Mouse (Mus musculus) 416B (cell line): ENCODE measurements around the gene Lyst.
"Not testable (repeated sequence)": the region's sequence is repeated elsewhere in the genome, so short reads cannot be mapped to it uniquely, and the experiment has no call there.

Experiments
- DNase-seq: peaks from one replicate; pipeline ENCODE4 v3.0.0; 2011; ENCODE audit warnings: low read depth

Lyst gene

GRCm38 (mm10) chr13:13635224-13635623 lies 45.0 kb downstream of the Lyst start:
- no peak for DNase-seq

GRCm38 (mm10) chr13:13637577-13637976 lies 47.4 kb downstream of the Lyst start:
- DNase-seq = peak; percentile 62

- no peak for DNase-seq
Measured at GRCm38 (mm10) chr13:13637981-13638380, 47.8 kb downstream of the Lyst start.

- no peak for DNase-seq
Measured at GRCm38 (mm10) chr13:13638725-13639124, 48.5 kb downstream of the Lyst start.

GRCm38 (mm10) chr13:13647296-13647695 lies 57.1 kb downstream of the Lyst start:
- no peak for DNase-seq

GRCm38 (mm10) chr13:13655453-13655852 lies 65.3 kb downstream of the Lyst start:
- DNase-seq = no peak

- DNase-seq = peak; percentile 67
Measured at GRCm38 (mm10) chr13:13666103-13666502, 75.9 kb downstream of the Lyst start.

- DNase-seq = no peak
Measured at GRCm38 (mm10) chr13:13670669-13671068, 80.5 kb downstream of the Lyst start.

GRCm38 (mm10) chr13:13671585-13672328 lies 81.6 kb downstream of the Lyst start:
- DNase-seq = no peak

GRCm38 (mm10) chr13:13674669-13675343 lies 84.6 kb downstream of the Lyst start:
- no peak for DNase-seq

- peak; percentile 21 for DNase-seq
Measured at GRCm38 (mm10) chr13:13677871-13678270, 87.7 kb downstream of the Lyst start.

- DNase-seq = peak; percentile 20
Measured at GRCm38 (mm10) chr13:13681642-13682041, 91.4 kb downstream of the Lyst start.

- DNase-seq = no peak
Measured at GRCm38 (mm10) chr13:13703476-13703875, 113.3 kb downstream of the Lyst start.

GRCm38 (mm10) chr13:13721435-13721834 lies 131.2 kb downstream of the Lyst start:
- not testable (repeated sequence) for DNase-seq

GRCm38 (mm10) chr13:13723293-13723692 lies 133.1 kb downstream of the Lyst start:
- DNase-seq = no peak

- DNase-seq = peak; percentile 58
Measured at GRCm38 (mm10) chr13:13723786-13724185, 133.6 kb downstream of the Lyst start.

GRCm38 (mm10) chr13:13739232-13739631 lies 149.0 kb downstream of the Lyst start:
- DNase-seq = no peak

GRCm38 (mm10) chr13:13745911-13746310 lies 155.7 kb downstream of the Lyst start:
- no peak for DNase-seq

- DNase-seq = peak; percentile 69
Measured at GRCm38 (mm10) chr13:13775778-13776494, 185.7 kb downstream of the Lyst start.

GRCm38 (mm10) chr13:13777052-13777451 lies 186.9 kb downstream of the Lyst start:
- no peak for DNase-seq

- no peak for DNase-seq
Measured at GRCm38 (mm10) chr13:13777696-13778095, 187.5 kb downstream of the Lyst start.

- no peak for DNase-seq
Measured at GRCm38 (mm10) chr13:13778837-13779458, 188.8 kb downstream of the Lyst start.
